Mouse (Mus musculus) MEL (cell line): ENCODE data around the gene Tfdp2. TPM values are rescaled to one million over a fixed set of nuclear protein-coding genes. Genes with fewer than 3 reads are reported as not detected.
A peak's percentile ranks its signal among the peaks of the same experiment; 100 is the strongest.

Source experiments
- DNase-seq: peaks from one replicate; pipeline ENCODE4 v3.0.0; 2011; ENCODE audit warnings: low read depth, low spot score
- H3K27ac ChIP-seq: 2 replicates; pipeline ENCODE4 v1.5.1; 2012; ENCODE audit warnings: low read depth, mild to moderate bottlenecking, control low read depth, low read length, moderate library complexity; ENCODE audit not compliant: control insufficient read depth
- H3K27me3 ChIP-seq, 2 experiments: fragments of 150-350 bp in 1 of 2; sonication (generic) in 1 of 2; 2 replicates each; pipeline ENCODE4 v1.6.1; 2012; ENCODE audit warnings: low read length in 2 of 2, mild to moderate bottlenecking in 2 of 2, improper control_type of control experiment in 1 of 2, moderate library complexity in 1 of 2; ENCODE audit not compliant: insufficient read depth in 2 of 2, control insufficient read depth in 1 of 2
- H3K36me3 ChIP-seq, 2 experiments: 2 replicates each; pipeline ENCODE4 v1.6.1; 2012 to 2014; ENCODE audit warnings: low read length in 2 of 2, improper control_type of control experiment in 1 of 2, inconsistent platforms in 1 of 2, mild to moderate bottlenecking in 1 of 2; ENCODE audit not compliant: insufficient read depth in 2 of 2, control insufficient read depth in 1 of 2
- H3K4me1 ChIP-seq, 2 experiments: fragments of 150-350 bp in 1 of 2; sonication (generic) in 1 of 2; 2 replicates each; pipeline ENCODE4 v1.6.1; 2012; ENCODE audit warnings: low read length in 2 of 2, improper control_type of control experiment in 1 of 2, mild to moderate bottlenecking in 1 of 2; ENCODE audit not compliant: insufficient read depth in 2 of 2, control insufficient read depth in 1 of 2
- H3K4me3 ChIP-seq, 2 experiments: fragments of 150-350 bp in 1 of 2; sonication (generic) in 1 of 2; 2 replicates each; pipeline ENCODE4 v1.5.1; 2012; ENCODE audit warnings: low read depth in 2 of 2, low read length in 2 of 2, mild to moderate bottlenecking in 2 of 2, moderate library complexity in 2 of 2, control low read depth in 1 of 2, improper control_type of control experiment in 1 of 2; ENCODE audit not compliant: control insufficient read depth in 1 of 2, insufficient read depth in 1 of 2
- H3K79me2 ChIP-seq: 2 replicates; pipeline ENCODE4 v1.6.1; 2012; ENCODE audit warnings: mild to moderate bottlenecking, low read length, moderate library complexity; ENCODE audit not compliant: control insufficient read depth, poor library complexity, insufficient read depth
- H3K9ac ChIP-seq: 2 replicates; pipeline ENCODE4 v1.6.1; 2012; ENCODE audit warnings: low read depth, mild to moderate bottlenecking, control low read depth, low read length, moderate library complexity; ENCODE audit not compliant: control insufficient read depth, poor library complexity, severe bottlenecking
- H3K9me3 ChIP-seq: fragments of 150-350 bp; sonication (generic); replicated peaks from 2 replicates; pipeline ENCODE4 v1.6.1; 2012; ENCODE audit warnings: mild to moderate bottlenecking, low read length, improper control_type of control experiment, moderate library complexity; ENCODE audit not compliant: insufficient read depth
- CHD2 ChIP-seq: IDR thresholded peaks from 2 replicates; pipeline ENCODE4 v1.6.1; 2011; ENCODE audit warnings: low read length, improper control_type of control experiment
- E2F4 ChIP-seq: IDR thresholded peaks from 2 replicates; pipeline ENCODE4 v1.6.1; 2011; ENCODE audit warnings: low read depth, low read length, improper control_type of control experiment, borderline replicate concordance
- EP300 ChIP-seq, 2 experiments: IDR thresholded peaks; 2 replicates each; pipeline ENCODE4 v1.6.1; 2011; ENCODE audit warnings: improper control_type of control experiment in 2 of 2, low read length in 2 of 2, low read depth in 1 of 2, mild to moderate bottlenecking in 1 of 2
- ETS1 ChIP-seq: IDR thresholded peaks from 2 replicates; pipeline ENCODE4 v1.6.1; 2012; ENCODE audit warnings: low read depth, mild to moderate bottlenecking, inconsistent platforms, low read length, improper control_type of control experiment, moderate library complexity
- GABPA ChIP-seq: IDR thresholded peaks from 2 replicates; pipeline ENCODE4 v1.6.1; 2012; ENCODE audit warnings: low read depth, mild to moderate bottlenecking, inconsistent platforms, low read length, improper control_type of control experiment, moderate library complexity
- GATA1 ChIP-seq: IDR thresholded peaks from 2 replicates; pipeline ENCODE4 v1.6.1; 2011; ENCODE audit warnings: low read depth, low read length, improper control_type of control experiment
- HCFC1 ChIP-seq: IDR thresholded peaks from 2 replicates; pipeline ENCODE4 v1.6.1; 2012; ENCODE audit warnings: low read depth, mild to moderate bottlenecking, inconsistent platforms, low read length, improper control_type of control experiment, moderate library complexity
- JUND ChIP-seq: IDR thresholded peaks from 2 replicates; pipeline ENCODE4 v1.6.1; 2011; ENCODE audit warnings: low read depth, mild to moderate bottlenecking, improper control_type of control experiment, low read length
- MAX ChIP-seq: IDR thresholded peaks from 2 replicates; pipeline ENCODE4 v1.6.1; 2011; ENCODE audit warnings: low read length, improper control_type of control experiment
- MAZ ChIP-seq: IDR thresholded peaks from 2 replicates; pipeline ENCODE4 v1.6.1; 2012; ENCODE audit warnings: low read depth, mild to moderate bottlenecking, inconsistent platforms, low read length, improper control_type of control experiment
- MXI1 ChIP-seq: IDR thresholded peaks from 2 replicates; pipeline ENCODE4 v1.6.1; 2011; ENCODE audit warnings: mild to moderate bottlenecking, low read depth, low read length, improper control_type of control experiment
- MYC ChIP-seq: IDR thresholded peaks from 2 replicates; pipeline ENCODE4 v1.6.1; 2011; ENCODE audit warnings: low read depth, mild to moderate bottlenecking, low read length, improper control_type of control experiment, moderate library complexity
- NRF1 ChIP-seq: IDR thresholded peaks from 2 replicates; pipeline ENCODE4 v1.6.1; 2014; ENCODE audit warnings: low read depth, mild to moderate bottlenecking, inconsistent platforms, low read length, improper control_type of control experiment, moderate library complexity; ENCODE audit not compliant: poor library complexity, insufficient read depth, severe bottlenecking
- POLR2A ChIP-seq, 2 experiments: IDR thresholded peaks; 2 replicates each; pipeline ENCODE4 v1.6.1; 2011 to 2012; ENCODE audit warnings: low read length in 2 of 2, mild to moderate bottlenecking in 2 of 2, control low read depth in 1 of 2, improper control_type of control experiment in 1 of 2, low read depth in 1 of 2, moderate library complexity in 1 of 2; ENCODE audit not compliant: control insufficient read depth in 1 of 2, insufficient read depth in 1 of 2, poor library complexity in 1 of 2
- POLR2AphosphoS2 ChIP-seq: IDR thresholded peaks from 2 replicates; pipeline ENCODE4 v1.6.1; 2011; ENCODE audit warnings: low read length, improper control_type of control experiment
- POLR2AphosphoS5 ChIP-seq: IDR thresholded peaks from 2 replicates; pipeline ENCODE4 v1.6.1; 2012; ENCODE audit warnings: low read depth, borderline replicate concordance, mild to moderate bottlenecking, inconsistent platforms, low read length, moderate library complexity, mixed read lengths
- RAD21 ChIP-seq: IDR thresholded peaks from 2 replicates; pipeline ENCODE4 v1.6.1; 2011; ENCODE audit warnings: mild to moderate bottlenecking, low read depth, low read length, improper control_type of control experiment
- RCOR1 ChIP-seq: IDR thresholded peaks from 2 replicates; pipeline ENCODE4 v1.6.1; 2012; ENCODE audit warnings: low read depth, mild to moderate bottlenecking, inconsistent platforms, low read length, improper control_type of control experiment
- SIN3A ChIP-seq: IDR thresholded peaks from 2 replicates; pipeline ENCODE4 v1.6.1; 2012; ENCODE audit warnings: low read length, improper control_type of control experiment, inconsistent platforms
- SMC3 ChIP-seq: IDR thresholded peaks from 2 replicates; pipeline ENCODE4 v1.6.1; 2011; ENCODE audit warnings: low read depth, low read length, improper control_type of control experiment
- TAL1 ChIP-seq: IDR thresholded peaks from 2 replicates; pipeline ENCODE4 v1.6.1; 2012; ENCODE audit warnings: mild to moderate bottlenecking, inconsistent platforms, low read length, moderate library complexity, mixed read lengths
- TBP ChIP-seq: IDR thresholded peaks from 2 replicates; pipeline ENCODE4 v1.8.0; 2011; ENCODE audit warnings: low read depth, low read length, improper control_type of control experiment
- TCF12 ChIP-seq: IDR thresholded peaks from 2 replicates; pipeline ENCODE4 v1.6.1; 2014; ENCODE audit warnings: low read depth, mild to moderate bottlenecking, inconsistent platforms, low read length, improper control_type of control experiment, moderate library complexity
- USF1 ChIP-seq: IDR thresholded peaks from 2 replicates; pipeline ENCODE4 v1.6.1; 2014; ENCODE audit warnings: low read depth, mild to moderate bottlenecking, inconsistent platforms, low read length, improper control_type of control experiment, moderate library complexity
- USF2 ChIP-seq, 2 experiments: IDR thresholded peaks; 2 replicates each; pipeline ENCODE4 v1.6.1; 2011 to 2012; ENCODE audit warnings: improper control_type of control experiment in 2 of 2, low read length in 2 of 2, borderline replicate concordance in 1 of 2, inconsistent platforms in 1 of 2, low read depth in 1 of 2, mild to moderate bottlenecking in 1 of 2; ENCODE audit not compliant: insufficient read depth in 1 of 2
- ZC3H11A ChIP-seq: IDR thresholded peaks from 2 replicates; pipeline ENCODE4 v1.6.1; 2012; ENCODE audit warnings: low read depth, mild to moderate bottlenecking, inconsistent platforms, low read length, improper control_type of control experiment
- ZMIZ1 ChIP-seq: IDR thresholded peaks from 2 replicates; pipeline ENCODE4 v1.6.1; 2012; ENCODE audit warnings: low read depth, mild to moderate bottlenecking, inconsistent platforms, low read length, improper control_type of control experiment, moderate library complexity
- ZNF384 ChIP-seq: IDR thresholded peaks from 2 replicates; pipeline ENCODE4 v1.6.1; 2012; ENCODE audit warnings: low read depth, mild to moderate bottlenecking, inconsistent platforms, low read length, improper control_type of control experiment
- polyA plus RNA-seq, 2 experiments: library from polyadenylated mRNA; stranded (reverse) in 1 of 2; unstranded in 1 of 2; fragments of >175 nt in 1 of 2; fragments of >200 nt in 1 of 2; gene quantifications; 2 replicates each; pipeline versions ENCODE4 v1.2.1 to v1.2.4; 2012; ENCODE audit warnings: low replicate concordance in 2 of 2, low read depth in 1 of 2; ENCODE audit not compliant: insufficient read length in 2 of 2, insufficient read depth in 1 of 2, missing spikeins in 1 of 2
- total RNA-seq: library from RNA; depleted of rRNA; stranded (reverse); fragments of 300-350 nt; gene quantifications from 2 replicates; pipeline ENCODE4 v1.2.3, GENCODE M21; 2012

Gene Tfdp2
- total and polyA plus RNA-seq, 3 experiments = 7.7 to 15.4 TPM; not detected in 1

GRCm38 (mm10) chr9:96258478-96258877 is 62.4 kb downstream of the Tfdp2 start:
- no peaks in the 10 kb centered on the region for H3K9me3 ChIP-seq
- peak; percentile 94 for DNase-seq
- peaks cover 0 to 5% of the 10 kb centered on the region in 2 experiments; a peak in 2 of 4 replicates for H3K36me3 ChIP-seq
- H3K27me3 ChIP-seq = no peaks in the 10 kb centered on the region
- H3K9ac ChIP-seq = peak overlapping the region; percentile 31
- H3K4me3 ChIP-seq = peak overlapping the region; percentile 29 to 92
- no peak overlapping the region for H3K27ac ChIP-seq
- no peaks in the 10 kb centered on the region for H3K79me2 ChIP-seq
- no peak for TF ChIP-seq E2F4
- TF ChIP-seq ETS1 = peak; percentile 46
- 0 out of 2 replicates have a peak, but pooled peaks have one; percentile 29 for TF ChIP-seq MYC
- peak; percentile 56; the same call in 1 of the 2 replicates for TF ChIP-seq MAX
- no peak for TF ChIP-seq ZMIZ1
- TF ChIP-seq EP300 (IDR thresholded peaks at IDR 0.05; ENCODE audit: low read depth in 1 of 2, low read length in 2 of 2) = peak; percentile 7 to 54; a peak in 2 of 4 replicates
- no peak for TF ChIP-seq SMC3
- TF ChIP-seq TCF12 = 0 out of 2 replicates have a peak, but pooled peaks have one; percentile 21
- 0 out of 2 replicates have a peak, but pooled peaks have one; percentile 18 for TF ChIP-seq RCOR1
- peak; percentile 61; the same call in 1 of the 2 replicates for TF ChIP-seq GATA1
- no peak for TF ChIP-seq HCFC1
- TF ChIP-seq GABPA = no peak
- no peak for TF ChIP-seq ZC3H11A
- no peak for TF ChIP-seq JUND
- 0 out of 2 replicates have a peak, but pooled peaks have one; percentile 24 for TF ChIP-seq MAZ
- no peak; the same call in 1 of the 2 replicates for TF ChIP-seq MXI1
- TF ChIP-seq ZNF384 = no peak
- peak; percentile 74 for TF ChIP-seq TAL1
- TF ChIP-seq, all 39 proteins: peak for 9
- peaks cover 1 to 3% of the 10 kb centered on the region in 2 experiments; a peak in 2 of 4 replicates for H3K4me1 ChIP-seq

GRCm38 (mm10) chr9:96259017-96259512 is 63.0 kb downstream of the Tfdp2 start:
- H3K4me1 ChIP-seq = peaks cover 0 to 3% of the 10 kb centered on the region in 2 experiments; a peak in 1 of 4 replicates
- peak overlapping the region; percentile 66 for H3K27ac ChIP-seq
- DNase-seq = peak; percentile 91
- H3K27me3 ChIP-seq = no peaks in the 10 kb centered on the region
- H3K79me2 ChIP-seq = no peaks in the 10 kb centered on the region
- H3K4me3 ChIP-seq = peak overlapping the region; percentile 66 to 92
- H3K9ac ChIP-seq = peak overlapping the region; percentile 69
- peaks cover 0 to 5% of the 10 kb centered on the region in 2 experiments; a peak in 2 of 4 replicates for H3K36me3 ChIP-seq
- no peaks in the 10 kb centered on the region for H3K9me3 ChIP-seq
- TF ChIP-seq GATA1 (no peak), TAL1 (no peak), USF1 (0 out of 2 replicates have a peak, but pooled peaks have one; percentile 15), ZNF384 (peak; percentile 81), POLR2A (IDR thresholded peaks at IDR 0.05; ENCODE audit: control insufficient read depth in 1 of 2, insufficient read depth in 1 of 2, low read depth in 1 of 2, low read length in 2 of 2, poor library complexity in 1 of 2) (no peak), CHD2 (no peak), SIN3A (peak; percentile 97), MAX (peak; percentile 84), MXI1 (peak; percentile 97), MAZ (no peak), HCFC1 (peak; percentile 73), ZMIZ1 (no peak), TBP (no peak), JUND (no peak; the same call in 1 of the 2 replicates), ETS1 (peak; percentile 41), MYC (peak; percentile 69), POLR2AphosphoS5 (no peak), RAD21 (no peak), RCOR1 (no peak), E2F4 (no peak), EP300 (IDR thresholded peaks at IDR 0.05; ENCODE audit: low read depth in 1 of 2, low read length in 2 of 2) (peak in 1 of 2 experiments; percentile 37; a peak in 3 of 4 replicates), POLR2AphosphoS2 (no peak), NRF1 (no peak), USF2 (IDR thresholded peaks at IDR 0.05; ENCODE audit: borderline replicate concordance in 1 of 2, insufficient read depth in 1 of 2, low read depth in 1 of 2, low read length in 2 of 2) (no peak)
